Mouse (Mus musculus): Measurements from ENCODE around the gene Tmem189.

The Tmem189 gene

DNA sequence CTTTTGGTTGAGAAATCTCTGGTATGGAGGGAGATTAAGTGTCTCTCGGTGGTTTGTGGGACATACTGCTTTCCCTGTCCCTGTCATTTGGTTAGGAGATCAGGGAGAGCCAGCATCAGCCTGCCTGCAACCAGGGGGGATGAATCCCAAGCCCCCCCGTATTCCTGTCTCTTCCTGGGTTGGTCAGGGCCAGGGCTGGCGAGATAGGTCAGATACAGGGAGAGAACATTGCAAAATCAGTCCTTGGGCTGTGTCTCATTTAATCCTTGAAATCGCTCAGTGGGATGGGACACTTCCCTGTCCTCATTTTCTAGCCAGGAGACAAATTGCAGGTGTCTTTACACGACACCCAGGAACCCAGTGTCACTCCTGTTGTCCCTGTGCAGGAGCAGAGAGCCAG lies 10.4 kb upstream of the Tmem189 start:
- no peak for DNase-seq

DNA sequence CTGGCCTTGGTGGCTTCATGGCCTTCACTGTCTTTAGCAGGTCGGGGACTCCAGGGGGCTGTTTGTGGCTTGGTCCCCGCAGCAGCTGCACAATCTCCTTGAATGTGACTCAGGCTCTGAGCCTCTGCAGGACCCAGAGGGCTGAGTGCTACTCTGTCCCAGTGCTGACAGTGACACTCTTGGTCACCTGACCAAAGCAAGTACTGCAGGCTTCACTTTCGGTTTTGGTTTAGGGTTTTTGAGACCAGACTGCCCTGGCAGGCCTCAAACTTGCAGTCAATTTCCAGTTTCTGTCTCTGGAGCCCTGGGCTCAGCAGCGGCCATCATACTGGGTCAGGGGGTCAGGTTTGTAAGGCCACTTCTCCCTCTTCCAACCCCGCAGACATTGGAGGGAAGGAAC lies 8.3 kb upstream of the Tmem189 start:
- DNase-seq = no peak

DNA sequence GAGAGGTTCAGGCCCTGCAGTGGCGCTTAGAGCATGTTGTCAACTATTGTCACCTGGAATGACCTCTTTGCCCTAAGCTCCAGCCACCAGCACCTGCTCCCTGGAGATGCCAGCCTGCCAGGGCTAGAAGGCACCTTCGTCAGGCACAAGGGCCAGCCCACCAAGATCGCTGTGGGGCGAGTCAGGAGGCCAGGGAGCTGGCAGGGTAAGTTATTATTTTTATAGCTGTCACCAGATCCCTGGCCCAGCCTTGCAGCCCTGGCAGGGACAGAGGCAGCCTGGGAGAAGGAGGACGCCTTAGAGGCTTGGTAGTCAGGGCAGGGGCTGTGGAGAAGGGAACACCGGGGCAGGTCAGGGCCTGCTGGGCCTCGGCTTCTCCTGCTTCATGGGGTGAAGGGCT lies 6.5 kb upstream of the Tmem189 start:
- no peak for DNase-seq

DNA sequence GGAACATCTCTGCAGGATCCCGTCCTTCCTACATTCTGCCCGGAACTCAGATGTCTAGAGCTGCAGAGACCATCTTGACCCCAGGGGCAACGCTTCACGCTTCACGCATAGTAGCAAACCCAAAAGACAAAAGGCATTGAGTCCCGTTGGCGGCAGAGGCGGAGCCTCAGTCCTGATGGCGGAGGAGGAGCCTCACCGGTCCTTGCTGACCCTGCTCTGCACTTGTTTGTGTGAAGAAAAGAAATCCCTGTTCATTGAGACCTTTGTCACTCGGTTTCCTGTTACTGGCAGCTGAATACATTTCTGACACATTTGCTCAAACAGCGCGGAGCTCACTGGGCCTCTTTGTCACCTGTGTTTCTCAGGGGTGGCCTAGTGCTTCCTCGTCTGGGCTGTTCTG lies 5.9 kb upstream of the Tmem189 start:
- DNase-seq = no peak

DNA sequence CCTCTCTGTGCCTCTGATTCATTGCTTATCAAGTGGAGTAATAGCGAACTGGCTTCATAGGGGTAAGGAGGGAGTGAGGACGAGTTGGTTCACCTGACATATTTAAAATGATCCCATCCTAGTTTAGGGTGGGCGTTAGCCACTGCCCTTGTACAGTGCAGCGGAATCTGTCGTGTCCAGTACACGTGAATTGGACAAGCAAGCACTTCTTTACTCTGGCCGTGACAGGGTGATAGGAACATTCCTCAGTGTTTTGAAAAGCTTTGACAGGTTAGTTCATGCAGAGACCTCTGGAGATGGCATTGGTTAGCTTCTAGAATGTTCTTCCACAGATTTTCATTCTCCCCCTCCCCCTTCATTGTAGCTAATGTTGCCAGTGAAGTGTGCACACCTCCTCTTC lies 5.3 kb upstream of the Tmem189 start:
- no peak for DNase-seq

DNA sequence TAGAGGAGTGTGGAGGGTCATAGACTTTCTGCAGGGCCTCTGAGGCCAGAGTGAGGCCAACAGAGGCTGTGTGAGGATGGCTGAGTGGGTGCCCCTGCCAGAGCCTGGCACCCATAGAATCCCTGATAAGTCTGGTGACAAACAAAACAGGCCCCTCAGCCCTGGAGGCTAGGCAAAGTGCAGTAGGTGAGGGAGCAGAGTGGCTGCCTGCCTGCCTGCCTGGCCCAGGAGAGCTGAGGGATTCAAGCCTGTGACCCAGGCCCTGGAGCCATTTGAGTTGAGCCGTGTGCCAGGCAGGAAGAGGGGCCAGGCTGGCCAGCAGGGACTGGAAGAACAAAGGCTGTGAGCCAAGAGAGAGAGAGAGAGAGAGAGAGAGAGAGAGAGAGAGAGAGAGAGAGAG lies 4.6 kb upstream of the Tmem189 start:
- DNase-seq = no peak

DNA sequence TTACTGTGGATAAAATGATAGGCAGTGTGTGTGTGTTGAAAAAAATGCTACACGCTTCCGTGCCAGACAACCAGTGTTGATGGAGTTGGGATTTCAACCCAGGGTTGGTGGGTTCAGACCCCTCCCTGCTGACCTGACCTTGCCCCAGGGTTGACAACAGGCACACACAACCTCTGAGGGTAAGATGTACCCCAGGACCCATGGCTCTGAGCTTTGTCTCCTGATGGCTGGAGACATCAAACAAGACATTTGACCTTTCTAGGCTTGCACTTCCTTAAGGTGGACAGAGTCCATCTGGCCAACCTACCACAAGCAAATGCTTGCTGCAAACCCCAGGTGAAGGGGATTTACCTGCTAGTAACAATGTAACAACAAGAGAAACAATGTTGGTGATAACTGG lies 3.9 kb upstream of the Tmem189 start:
- DNase-seq = no peak

DNA sequence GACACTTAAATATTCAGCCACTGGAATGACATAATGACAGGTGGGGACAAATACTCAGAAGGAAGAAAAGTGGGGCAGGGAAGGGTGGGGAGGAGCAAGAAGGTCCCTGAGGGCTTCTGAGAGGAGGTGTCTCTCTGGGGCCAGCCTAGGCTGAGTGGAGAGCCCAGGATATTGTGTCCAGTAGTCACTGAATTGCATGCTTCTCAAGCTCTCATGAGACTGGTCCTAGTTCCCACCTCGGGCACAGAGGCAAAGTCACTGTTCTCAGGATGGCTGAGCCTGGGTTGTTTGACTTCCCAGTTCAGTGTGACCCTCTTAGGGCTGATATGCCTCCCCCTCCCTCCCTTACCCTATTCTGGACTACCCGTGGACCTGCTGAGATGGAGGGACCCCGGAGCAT lies 3.2 kb upstream of the Tmem189 start:
- no peak for DNase-seq

DNA sequence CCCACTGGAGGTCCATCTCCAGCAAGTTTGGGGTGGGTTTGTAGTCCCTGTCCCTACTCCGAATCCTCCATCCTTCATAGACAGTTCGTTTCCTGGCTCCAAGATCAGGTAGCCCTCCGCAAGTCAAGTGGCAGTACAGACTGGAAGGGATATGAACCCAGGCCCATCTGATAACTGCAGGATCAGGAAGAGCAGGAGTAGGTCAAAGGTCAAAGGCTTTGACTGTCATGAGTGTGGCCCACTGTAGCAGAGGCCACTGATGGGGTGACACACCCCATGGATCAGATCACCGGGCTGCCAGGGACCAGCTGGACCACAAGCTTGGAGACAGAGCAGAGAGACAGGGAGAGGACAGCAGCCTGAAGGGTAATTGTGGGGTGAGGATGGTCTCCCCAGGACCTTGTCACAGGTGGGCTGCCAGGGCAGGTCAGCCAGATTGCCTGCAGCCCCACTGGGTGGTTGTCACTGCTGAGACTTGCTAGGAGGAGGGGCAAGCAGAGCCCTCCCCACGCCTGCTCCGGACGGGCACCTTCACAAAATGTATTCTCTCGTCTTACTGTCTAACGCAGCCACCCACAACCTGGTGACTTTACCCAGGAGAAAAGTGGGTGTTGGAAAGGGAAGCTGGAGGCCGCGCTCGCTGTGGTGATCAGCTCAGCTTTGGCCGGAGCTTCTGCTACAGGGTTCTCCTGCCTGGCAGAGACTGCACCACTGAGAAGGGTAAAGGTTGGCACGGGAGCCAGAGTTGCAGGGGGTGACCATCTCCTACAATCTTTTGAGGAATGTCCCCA lies 2.4 kb upstream of the Tmem189 start:
- DNase-seq = peak; percentile 28

DNA sequence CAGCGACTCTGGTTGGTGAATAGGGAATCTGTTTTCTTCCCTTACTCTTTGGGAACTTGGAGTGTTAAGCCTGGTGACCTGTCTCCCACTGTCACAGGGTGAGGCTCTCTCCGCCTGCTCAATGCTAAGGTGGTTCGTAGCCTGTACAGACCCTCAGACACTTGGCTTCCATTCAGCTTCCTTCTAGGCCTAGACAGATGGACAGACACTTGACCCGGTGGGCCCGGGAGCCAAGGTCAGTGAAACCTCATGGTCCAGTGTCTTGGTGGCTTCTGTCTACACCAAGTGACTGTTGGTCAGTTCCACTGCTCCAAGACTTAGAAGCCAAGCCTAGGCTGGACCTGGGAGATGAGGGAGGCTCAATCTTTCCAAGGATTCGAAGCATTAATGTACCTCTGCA lies 1.8 kb upstream of the Tmem189 start:
- no peak for DNase-seq

DNA sequence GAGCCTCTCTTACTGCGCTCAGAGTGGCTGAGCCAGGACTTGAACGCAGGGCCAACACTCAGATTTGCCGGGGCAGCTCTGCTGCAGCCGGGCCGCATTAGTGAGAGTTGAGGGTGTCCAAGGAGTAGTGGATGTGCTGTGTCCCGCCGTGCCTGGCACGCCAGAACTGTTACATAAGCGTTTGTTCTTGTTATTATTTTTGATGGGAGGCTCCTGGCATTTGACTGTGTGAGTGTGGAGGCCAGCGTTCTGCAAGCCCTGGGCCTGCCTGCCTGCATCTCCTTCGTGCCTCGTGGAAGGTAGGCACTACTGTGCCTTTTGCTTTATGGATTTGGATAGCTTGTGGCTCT lies 1.3 kb upstream of the Tmem189 start:
- no peak for DNase-seq

DNA sequence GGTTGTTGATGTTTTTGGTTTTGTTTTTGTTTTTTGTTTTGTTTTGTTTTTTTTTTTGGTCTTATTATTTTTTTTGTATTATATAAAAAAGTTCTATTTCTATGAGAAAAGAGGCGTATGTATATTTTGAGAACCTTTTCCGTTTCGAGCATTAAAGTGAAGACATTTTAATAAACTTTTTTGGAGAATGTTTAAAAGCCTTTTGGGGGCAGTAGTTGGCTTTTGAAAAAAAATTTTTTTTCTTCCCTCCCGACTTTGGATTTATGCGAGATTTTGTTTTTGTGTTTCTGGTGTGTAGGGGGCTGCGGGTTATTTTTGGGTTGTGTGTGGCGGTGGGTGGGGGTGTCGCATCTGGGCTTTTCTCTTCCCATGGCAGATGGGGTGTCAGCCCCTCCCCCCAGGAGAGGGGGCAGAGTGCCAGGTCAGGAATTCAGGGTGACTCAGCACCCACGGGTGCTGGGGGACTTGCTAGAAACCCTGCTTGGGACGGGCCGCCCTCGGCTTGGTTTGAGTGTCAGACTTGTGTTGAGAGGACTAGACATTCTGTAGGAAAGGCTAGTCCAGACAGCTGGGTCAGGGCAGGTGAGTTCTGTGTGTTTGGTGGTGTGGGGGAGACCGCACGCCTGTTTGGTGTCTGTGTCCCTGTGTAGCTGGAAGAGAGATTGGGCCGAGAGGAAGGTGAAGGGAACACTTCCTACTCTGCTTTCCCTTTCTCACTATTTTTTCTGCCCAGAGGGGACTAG lies 768 bp upstream of the Tmem189 start:
- DNase-seq = peak; percentile 33

DNA sequence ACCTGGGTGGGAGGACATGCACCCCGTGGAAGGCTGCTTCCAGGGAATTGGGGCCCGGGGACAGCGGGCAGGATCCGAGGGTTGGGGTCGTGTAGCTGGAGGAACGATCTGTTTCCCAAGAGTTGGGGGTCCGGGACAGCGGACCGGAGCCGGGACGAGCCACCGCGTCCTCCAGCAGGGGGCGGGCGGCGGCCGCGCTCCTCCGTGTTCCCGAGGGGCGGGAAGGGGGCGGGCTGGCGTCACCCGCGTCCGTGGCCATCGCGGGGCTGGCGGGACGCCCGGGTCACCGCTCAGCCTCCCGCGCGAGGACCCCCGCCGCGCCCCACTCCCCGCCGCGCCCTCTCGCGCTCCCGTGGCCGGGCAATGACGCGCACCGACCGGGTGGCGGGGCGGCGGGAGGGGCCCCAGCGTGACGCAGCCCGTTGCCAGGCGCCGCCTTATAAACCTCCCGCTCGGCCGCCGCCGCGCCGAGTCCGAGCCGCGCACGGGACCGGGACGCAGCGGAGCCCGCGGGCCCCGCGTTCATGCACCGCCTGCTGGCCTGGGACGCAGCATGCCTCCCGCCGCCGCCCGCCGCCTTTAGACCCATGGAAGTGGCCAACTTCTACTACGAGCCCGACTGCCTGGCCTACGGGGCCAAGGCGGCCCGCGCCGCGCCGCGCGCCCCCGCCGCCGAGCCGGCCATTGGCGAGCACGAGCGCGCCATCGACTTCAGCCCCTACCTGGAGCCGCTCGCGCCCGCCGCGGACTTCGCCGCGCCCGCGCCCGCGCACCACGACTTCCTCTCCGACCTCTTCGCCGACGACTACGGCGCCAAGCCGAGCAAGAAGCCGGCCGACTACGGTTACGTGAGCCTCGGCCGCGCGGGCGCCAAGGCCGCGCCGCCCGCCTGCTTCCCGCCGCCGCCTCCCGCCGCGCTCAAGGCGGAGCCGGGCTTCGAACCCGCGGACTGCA lies 847 bp downstream of the Tmem189 start, which contains the start of gene Cebpb:
TSS of gene Cebpb (plus strand) at position 418 of the 954 bp plus-strand sequence.
- DNase-seq = peak; percentile 89

DNA sequence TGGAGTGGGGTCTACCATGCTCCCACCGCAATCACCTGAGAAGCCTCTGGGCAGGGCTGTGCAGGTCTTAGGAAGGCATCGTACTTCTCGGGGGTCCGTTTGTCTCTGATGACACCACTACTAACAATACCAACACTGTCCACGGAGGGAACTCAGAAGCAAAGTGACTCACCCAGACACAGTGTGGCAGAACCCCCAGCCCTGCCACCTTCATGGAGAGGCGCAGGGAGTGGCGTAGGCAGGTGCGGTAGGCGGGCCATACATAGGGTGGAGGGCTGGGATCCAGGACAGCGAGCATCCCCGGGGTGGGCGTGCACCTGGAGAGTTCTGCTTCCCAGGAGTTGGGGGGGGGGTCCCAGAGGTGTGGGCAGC lies 1.5 kb downstream of the Tmem189 start:
- no peak for DNase-seq

DNA sequence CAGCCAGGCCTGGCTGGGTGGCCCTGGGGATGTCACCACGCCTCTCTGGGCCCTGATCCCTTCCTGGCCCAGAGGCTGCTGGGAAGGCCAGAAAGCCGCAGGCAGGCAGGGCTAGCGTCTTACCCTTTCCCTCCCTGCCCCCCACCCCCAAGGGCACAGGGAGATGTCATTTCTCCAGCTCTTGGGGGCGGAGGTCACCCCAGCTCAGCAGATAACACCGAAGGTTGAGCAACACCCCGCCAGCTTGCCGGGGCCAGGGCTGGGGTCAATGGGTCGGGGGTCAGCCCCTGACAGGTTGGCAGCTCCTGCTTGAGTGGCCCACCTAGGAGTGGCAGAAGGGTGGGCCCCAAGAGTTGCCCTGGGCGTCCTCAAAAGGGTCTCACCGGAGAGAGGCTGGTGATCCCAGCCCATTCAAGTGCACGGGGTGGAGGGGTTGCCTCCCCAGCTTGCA lies 1.9 kb downstream of the Tmem189 start:
- DNase-seq = no peak

DNA sequence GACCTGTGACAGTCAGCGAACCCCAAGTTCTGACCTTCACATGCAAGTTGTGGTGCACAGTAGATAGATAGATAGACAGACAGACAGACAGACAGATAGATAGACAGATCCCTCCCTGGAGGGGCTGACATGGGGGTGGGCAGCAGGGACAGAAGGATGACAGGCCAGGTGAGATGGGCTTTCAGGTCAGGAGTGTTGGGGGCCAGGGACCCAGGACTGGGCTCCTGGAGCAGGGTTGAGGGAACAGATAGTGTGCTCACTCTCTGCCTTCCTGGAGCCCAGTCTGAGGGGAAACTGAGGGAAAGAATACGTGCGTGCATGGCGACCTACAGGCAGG lies 2.4 kb downstream of the Tmem189 start:
- no peak for DNase-seq

DNA sequence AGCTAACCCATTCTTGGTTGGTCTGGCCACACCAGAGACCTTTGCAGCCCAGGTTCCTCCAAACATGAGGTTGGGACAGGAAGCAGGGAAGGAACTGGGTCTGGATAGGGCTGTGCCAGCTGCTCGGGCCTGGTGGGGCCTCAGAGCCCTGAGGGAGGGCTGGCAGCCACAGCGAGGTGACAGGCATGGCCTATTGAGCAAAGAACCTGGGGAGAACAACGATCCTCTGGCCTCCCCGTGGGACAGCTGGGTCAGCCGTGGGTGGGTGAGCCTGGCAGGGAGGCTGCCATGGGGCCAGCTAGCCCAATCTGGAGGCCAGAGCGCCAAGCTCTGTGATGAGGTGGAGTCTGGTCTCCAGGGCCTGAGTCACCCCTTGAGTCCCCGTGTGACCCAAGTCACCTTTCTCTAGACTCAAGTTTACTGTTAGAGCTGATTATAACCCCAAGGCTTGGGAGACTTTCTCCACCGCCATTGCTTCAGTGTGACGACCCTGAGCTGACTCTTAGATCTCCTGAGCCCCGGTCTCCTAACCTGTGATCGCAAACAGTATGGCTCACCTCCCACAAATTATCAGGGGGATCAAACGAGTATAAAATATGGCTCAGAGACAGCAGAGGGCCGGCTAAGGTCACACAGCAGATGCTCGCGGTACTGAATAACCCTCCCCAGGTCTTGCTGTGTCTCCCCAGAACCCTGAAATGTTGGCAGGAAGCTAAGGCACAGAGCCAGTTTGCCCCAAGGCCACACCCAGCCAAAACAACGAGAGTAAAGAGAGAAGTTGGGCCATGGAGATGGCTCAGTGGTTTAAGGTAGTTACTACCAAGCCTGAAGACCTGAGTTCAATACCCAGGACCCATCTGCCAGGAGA lies 3.0 kb downstream of the Tmem189 start:
- no peak for DNase-seq

DNA sequence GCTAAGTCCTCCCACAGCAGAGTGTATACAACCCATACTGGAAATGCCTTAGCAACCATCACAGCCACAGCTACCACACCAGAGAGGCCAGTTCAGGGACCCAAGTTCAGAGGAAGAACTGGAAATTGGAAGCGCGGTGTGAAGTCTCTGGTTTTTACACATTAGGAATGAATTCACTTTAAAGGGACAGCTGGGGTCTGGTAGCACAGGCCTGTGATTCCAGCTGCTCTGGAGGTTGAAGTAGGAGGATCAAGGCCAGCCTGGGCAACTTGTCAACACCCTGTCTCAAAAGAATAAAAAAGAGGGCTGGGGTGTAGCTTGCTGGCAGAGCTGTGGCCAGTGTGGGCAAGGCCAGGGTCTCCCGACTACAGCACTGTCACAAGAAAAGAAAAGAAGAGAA lies 3.8 kb downstream of the Tmem189 start:
- no peak for DNase-seq

DNA sequence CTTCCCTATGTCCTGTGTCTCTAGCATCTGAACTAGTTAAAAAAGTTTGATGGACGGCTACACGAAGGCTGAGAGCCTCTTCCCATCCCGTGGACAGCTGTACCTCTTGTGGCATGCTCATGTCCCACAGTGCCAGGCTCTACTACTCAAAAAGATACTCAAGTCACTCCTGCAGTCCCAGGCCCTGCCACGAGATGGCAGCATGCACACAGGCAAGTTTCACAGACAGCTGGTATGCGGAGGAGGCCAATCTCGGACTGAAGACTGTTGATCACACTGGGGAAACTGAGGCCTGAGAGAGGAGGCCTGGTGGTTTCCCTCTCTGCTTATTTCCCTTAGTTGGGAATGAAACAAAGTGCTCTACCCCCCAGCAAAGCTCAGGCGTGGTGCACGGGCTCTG lies 4.5 kb downstream of the Tmem189 start:
- DNase-seq = peak; percentile 90

DNA sequence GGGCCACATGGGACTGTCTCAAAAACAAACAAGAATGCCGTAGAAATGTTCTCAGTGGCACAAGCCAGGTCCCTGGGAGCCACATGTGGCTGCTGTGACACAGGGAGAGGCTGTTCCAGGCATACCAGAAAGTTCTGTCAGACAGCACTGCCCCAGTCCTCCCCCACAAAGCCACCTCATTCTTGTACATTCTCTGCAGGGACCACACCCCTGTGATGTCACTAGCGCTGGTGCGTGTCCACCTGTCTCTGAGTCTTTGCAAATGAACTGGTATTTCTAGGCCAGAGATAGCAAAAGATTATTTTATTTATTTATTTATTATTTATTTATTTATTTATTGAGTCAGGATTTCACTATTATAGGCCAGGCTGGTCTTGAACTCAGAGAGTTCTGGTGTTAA lies 5.9 kb downstream of the Tmem189 start:
- DNase-seq = no peak

DNA sequence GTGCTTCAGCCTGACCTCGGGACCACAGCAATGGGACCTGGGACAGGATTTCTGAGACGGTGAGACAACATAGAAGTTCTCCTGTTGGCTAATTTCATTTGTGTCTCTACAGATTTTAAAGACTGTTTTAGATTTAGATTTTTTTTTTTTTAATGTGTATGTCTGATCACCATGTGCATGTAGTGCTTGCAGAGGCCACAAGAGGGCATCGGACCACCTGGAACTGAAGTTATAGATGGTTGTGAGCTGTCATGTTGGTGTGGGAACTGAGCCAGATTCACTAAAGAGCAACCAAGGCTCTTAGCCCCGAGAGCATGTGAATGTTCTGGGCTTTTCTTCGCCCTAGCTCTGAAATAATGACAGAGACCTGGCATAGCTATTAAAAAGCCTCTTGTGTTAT lies 9.0 kb downstream of the Tmem189 start:
- no peak for DNase-seq

DNA sequence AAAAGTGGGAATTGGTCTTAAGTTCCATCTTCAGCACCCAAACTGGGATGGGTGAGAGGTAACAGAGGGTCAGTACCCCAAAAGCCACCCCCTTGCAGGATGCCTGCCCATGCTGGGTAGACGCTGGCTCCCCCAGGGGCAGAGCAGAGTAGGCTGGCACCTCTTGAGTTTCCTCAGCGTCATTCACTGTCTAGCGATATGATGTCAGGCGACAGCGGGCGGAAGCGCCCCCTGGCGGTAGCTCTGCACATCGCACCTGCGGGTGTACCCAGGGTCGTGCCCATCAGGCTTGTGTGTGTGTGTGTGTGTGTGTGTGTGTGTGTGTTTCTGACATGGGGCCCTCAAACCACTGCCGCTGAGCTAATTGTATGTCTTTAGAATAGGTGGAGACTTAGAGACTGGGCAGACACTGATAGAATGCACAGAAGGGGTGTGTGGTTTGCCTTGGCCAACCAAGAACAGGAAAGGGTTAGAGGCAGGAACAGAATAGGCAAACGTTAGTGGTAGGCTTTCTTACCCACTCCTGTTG lies 9.7 kb downstream of the Tmem189 start:
- DNase-seq = peak; percentile 68
